Mouse (Mus musculus) activated CD4-positive, CD25-positive, alpha-beta regulatory T cell, adult 4 months (primary cell): ENCODE results near the gene Gm960. TPM values are rescaled to one million over a fixed set of nuclear protein-coding genes. Genes with fewer than 3 reads are reported as not detected.

Source experiments
- ATAC-seq: one replicate; pipeline ENCODE4 v1.8.0; 2017
- polyA plus RNA-seq, 2 experiments: library from polyadenylated mRNA; unstranded; fragments of 100-300 nt; shearing (Covaris generic); gene quantifications; one replicate each; pipeline ENCODE4 v1.2.1; 2017

Gene Gm960
- not detected for polyA plus RNA-seq

DNA sequence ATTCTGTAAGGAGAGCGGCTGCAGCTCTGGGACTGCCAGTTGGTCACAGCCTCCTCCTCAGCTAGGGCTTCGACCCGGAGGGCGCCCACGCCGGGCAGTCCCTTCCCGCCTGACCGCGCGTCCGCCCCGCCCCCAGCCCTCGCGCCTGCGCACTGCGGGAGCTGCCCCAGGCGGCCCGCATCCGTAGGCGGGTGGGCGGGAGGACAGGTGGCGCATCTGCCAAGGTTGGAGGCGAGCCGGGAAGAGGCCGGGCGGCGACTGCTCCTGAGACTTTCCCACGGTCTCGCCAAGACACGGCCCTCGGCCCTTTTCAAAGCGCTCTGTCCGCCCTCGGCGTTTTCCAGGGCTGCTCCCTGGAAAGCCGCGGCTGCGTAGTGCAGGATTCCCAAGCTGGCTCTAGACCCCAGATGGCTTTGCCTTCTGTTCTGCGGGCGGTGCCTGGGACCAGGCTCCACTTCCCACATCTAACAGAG lies at the start of gene Gm960:
Gene Gm960, minus strand, starts transcription at position 464 of the 473 bp plus-strand sequence.
- ATAC-seq = no peak

DNA sequence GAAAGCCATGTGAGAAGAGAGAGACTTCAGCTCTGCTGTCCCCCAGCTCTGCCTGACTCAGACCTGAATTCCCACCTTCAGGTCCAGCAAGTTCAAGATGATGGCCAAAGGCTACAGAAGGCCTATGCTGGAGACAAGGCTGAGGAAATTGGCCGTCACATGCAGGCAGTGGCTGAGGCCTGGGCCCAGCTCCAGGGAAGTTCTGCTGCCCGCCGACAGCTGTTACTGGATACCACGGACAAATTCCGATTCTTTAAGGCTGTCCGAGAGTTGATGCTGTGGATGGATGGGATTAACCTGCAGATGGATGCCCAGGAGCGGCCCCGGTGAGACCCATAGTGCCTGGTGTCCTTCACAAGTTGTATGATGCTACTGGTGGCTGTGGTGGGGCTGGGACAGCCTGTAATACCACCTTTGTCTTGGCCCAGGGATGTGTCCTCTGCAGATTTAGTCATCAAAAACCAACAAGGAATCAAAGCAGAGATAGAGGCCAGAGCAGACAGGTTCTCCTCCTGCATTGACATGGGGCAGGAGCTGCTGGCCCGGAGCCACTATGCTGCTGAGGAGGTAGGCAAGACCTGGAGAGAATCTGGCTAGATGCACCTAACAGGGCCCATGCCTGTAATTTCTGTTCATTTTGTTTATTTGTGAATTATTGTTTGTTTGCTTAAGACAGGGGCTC lies 49.3 kb upstream of the Gm960 start:
- ATAC-seq = no peak

DNA sequence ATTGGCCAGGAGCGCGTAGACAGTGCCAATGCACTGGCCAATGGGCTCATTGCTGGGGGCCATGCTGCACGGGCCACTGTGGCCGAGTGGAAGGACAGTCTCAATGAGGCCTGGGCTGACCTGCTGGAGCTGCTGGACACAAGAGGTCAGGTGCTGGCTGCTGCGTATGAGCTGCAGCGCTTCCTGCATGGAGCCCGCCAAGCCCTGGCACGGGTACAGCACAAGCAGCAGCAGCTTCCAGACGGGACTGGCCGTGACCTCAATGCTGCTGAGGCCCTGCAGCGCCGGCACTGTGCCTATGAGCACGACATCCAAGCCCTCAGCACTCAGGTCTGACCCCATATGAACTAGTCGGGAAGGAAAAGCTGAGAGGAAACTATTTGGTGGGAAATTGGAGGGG lies 48.1 kb upstream of the Gm960 start:
- no peak for ATAC-seq

DNA sequence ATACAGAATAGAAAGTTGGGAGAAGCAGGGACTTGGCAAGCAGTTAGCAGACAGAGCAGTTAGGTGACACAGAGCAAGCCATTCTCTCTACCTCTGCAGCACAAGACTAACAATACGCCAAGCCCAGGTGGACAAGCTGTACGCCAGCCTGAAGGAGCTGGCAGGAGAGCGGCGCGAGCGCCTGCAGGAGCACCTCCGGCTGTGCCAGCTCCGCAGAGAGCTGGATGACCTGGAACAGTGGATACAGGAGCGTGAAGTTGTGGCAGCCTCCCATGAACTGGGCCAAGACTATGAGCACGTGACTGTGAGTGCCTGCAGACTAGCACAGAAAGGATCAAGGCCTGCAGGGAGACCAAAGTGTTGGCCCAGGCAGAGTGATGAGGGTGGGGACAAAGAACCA lies 47.2 kb upstream of the Gm960 start:
- no peak for ATAC-seq

DNA sequence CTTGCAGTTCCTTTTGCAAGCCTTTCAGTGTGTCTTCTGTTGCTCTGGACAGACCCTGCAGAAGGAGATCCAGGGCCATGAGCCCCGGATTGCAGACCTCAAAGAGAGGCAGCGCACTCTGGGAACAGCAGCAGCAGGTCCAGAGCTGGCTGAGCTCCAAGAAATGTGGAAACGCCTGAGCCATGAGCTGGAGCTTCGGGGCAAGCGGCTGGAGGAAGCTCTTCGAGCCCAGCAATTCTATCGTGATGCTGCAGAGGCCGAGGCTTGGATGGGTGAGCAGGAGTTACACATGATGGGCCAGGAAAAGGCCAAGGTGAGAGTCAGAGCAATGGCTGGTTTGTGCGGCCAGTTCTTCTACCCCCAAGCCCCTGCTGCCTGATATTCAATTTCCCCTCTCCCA lies 46.6 kb upstream of the Gm960 start:
- ATAC-seq = no peak

DNA sequence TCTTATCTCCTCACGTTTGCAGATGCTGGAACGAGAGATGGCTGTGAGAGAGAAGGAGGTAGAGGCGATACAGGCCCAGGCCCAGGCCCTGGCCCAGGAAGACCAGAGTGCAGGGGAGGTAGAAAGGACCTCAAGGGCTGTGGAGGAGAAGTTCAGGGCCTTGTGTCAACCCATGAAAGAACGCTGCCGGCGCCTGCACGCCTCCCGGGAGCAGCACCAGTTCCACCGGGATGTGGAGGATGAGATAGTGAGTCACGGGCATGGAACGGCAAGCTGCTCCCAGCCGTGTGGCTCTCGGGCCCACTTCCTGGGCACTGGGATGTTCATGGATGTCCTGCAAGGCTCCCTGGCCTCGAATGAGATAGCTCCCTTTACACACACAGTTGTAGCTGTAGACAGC lies 45.6 kb upstream of the Gm960 start:
- no peak for ATAC-seq

DNA sequence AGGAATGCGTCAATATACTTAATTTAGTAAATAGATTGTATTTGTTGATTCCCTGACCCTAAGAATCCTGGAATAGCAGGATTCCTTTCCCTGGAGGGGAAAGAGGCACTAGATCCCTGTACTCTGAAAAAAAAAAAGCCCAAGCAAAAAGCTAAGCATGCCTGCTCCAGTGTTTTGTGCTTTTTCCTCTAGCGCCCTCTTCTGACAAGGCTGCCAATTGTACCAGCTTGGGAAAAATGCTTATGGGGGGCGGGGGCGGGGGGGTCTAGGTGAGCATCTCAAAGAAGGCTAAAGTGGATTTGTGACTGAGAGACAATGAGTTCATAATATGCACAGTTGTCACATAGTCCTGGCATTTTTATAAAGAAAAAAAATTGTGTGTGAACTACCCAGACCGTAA lies 45.1 kb upstream of the Gm960 start:
- no peak for ATAC-seq

GRCm38 (mm10) chr19:4742229-4742628 lies 43.8 kb upstream of the Gm960 start:
- ATAC-seq = no peak

DNA sequence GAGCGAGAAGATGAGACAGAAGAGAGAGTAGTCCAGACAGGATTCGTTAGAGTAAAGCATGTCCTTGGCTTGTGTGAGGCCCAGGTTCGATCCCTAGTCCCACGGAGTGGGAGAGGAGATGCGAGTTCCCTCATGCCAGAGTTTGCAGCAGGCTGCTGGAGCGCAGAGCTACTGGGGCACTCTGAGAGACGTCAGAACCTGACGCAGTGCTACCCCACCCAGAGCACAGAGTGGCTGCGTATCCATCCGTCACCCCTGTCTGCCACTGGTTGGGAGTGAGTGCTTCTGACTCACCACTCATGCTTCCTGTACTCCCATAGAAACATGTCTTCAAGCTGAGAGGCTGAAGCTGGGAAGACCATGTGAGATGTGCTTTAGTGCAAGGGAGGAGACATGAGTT lies 43.0 kb upstream of the Gm960 start:
- no peak for ATAC-seq

- ATAC-seq = no peak
Observed at GRCm38 (mm10) chr19:4739762-4740161, 41.3 kb upstream of the Gm960 start.

GRCm38 (mm10) chr19:4739053-4739452 lies 40.6 kb upstream of the Gm960 start:
- no peak for ATAC-seq

- no peak for ATAC-seq
Observed at GRCm38 (mm10) chr19:4737866-4738265, 39.4 kb upstream of the Gm960 start.

GRCm38 (mm10) chr19:4733052-4733451 lies 34.6 kb upstream of the Gm960 start:
- ATAC-seq = no peak

DNA sequence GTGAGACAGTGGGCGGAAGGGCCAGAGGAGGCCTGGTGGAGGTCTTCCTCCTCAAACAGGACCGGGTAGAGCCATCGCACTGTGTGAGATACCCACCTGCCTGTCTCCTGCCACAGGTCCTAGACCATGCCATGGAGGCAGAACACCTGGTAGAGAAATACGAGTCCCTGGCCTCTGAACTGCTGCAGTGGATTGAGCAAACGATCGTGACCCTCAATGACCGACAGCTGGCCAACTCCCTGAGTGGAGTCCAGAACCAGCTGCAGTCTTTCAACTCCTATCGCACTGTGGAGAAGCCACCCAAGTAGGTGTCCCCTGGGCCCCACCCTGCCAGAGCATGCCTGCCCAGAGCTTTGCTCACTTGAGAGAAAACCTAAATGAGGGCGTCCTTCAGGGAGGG lies 30.7 kb upstream of the Gm960 start:
- no peak for ATAC-seq

DNA sequence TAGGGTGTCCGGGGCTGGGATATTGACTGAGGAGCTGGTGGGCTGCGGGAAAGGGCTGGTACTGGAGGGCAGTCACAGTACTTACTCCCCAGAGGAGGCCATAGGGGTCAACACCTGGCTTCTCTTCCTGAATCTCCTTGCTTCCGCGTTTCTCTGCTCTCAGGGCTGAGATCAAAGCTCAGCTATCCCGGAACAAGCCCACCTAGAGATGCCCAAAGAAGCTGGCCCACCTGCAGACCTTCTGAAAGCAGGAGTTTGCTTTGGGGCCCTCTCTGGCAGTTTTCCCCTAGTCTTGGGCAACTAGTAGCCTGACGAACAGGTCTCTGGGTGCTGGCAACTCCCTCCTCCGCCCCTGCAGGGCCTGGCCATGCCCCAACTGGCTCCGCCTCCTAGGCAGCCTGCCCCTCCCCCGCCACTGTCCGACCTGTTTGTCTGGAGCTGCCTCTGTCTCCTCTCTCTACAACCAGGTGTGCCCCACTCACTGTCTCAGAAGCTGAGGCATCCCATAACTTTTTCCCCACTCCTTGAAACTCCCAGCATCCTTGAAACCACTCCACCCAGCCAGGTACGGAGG lies 22.3 kb upstream of the Gm960 start:
- no peak for ATAC-seq

DNA sequence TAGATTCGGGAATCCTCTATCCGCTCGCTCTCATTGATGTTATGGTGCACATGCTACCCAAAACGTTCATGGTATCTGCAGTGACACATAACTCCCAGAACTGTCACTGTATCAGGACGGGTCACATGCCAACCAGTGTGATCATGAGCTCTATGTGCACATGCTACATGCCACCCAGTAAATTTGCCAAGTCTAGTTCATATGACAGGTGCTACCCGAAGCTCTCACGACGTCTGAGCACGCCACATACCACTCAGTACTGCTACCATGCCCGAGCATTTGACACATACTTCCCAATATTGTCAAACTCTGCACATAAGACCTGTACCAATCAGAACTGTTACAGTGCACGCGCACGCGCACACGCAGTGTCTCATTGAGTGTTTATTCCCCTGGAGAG lies 21.6 kb upstream of the Gm960 start:
- ATAC-seq = no peak

DNA sequence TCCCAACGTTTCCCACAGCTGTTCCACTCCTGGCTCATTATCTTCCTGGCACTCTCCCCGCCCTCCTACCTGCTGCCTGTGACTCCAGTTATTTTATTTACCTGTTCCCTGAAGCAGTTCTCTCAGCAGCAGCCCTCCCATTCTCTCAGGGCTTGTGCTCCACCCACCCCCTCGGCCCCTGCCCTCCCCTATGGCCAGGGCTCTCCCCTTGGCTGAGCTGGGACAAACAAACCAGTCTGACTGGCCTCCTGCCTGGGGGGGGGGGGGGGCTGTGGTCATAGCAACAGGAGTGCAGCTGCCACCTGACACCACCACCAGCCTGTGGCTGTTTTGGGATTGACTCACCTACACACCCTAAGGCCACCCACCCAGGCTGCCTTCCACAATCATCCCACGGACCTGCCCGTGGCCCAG lies 20.9 kb upstream of the Gm960 start:
- no peak for ATAC-seq

GRCm38 (mm10) chr19:4718716-4719115 lies 20.2 kb upstream of the Gm960 start:
- no peak for ATAC-seq

DNA sequence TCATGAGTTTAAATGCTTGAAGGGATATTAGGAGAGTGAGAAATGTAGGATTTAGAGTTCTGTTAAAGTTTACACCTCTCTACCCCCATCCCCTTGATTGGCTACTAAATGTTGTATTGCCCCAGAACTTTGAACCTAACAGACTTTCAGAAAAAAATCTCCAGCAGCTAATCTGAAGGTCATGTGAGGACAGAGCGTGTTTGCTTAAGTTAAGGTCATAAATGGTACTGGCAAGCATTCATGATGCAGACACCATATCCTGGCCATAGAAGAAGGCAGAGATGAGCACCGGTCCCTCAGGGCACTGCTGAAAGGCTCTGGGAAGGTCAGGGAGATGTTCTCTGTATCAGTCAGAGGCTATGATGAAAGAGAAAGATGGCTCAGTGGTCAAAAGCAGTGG lies 18.8 kb upstream of the Gm960 start:
- ATAC-seq = no peak

DNA sequence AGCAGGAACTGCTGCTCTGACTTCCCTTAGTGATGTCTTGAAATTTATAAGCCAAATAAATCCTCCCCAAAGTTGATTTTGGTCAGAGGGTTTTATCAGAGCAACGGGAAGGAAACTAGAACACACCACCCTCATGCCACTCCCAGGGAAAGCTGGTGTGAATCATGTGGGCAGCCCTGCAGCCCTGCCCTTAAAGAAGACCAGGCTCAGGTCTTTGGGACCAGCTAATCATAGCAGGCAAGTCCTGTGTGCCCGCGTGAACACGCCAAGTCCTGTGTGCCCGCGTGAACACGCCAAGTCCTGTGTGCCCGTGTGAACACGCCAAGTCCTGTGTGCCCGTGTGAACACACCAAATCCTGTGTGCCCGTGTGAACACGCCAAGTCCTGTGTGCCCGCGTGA lies 18.3 kb upstream of the Gm960 start:
- ATAC-seq = no peak

- no peak for ATAC-seq
Observed at GRCm38 (mm10) chr19:4713886-4714285, 15.4 kb upstream of the Gm960 start.

GRCm38 (mm10) chr19:4712781-4713526 lies 14.5 kb upstream of the Gm960 start:
- ATAC-seq = no peak

DNA sequence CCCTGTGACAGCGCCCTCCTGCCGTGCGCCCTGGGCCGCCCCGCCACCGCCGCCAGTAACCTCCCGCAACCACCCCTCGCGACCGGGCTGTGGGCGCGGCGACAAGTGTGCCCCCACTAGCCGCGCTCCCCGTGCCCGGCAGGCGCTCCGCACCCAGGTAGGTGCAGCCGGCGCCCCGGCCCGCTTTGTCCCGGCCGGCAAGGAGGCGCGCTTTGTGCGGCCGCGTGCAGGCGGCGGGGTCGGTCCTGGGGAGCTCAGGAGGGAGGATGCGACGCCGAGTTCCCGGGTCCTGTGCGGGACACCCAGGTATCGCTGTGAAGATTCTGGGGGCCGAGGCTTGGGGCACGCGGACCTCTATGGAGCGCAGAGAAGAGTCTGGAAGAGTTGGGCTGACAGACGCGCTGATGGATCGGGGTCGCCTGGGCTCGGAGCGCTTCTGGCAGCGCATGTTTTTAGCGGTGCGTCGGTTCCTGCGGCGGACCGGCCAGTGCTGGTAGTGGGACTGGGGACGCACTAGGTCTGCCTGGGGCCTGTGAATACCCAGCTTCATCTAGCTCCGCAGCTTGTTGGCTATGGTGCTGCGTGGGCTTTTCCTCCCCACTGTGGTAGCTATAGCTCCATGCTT lies 13.8 kb upstream of the Gm960 start:
- ATAC-seq = no peak
